Mouse (Mus musculus) hindbrain, embryonic 16.5 days (tissue): ENCODE results near the gene Lgi4. TPM values are rescaled to one million over a fixed set of nuclear protein-coding genes. Genes with fewer than 3 reads are reported as not detected.

ENCODE experiments used
- ATAC-seq: fragments of 200-750 bp; cut with Nextera tagmentation; 2 replicates; pipeline ENCODE4 v1.8.0; 2017; ENCODE audit warnings: moderate TSS enrichment, moderate library complexity
- H3K27ac ChIP-seq: fragments of 300-500 bp; sonication (generic); 2 replicates; pipeline ENCODE4 v1.5.1; 2014; ENCODE audit warnings: low read depth, mild to moderate bottlenecking, control low read depth, low read length, moderate library complexity
- H3K27me3 ChIP-seq: fragments of 300-500 bp; sonication (generic); replicated peaks from 2 replicates; pipeline ENCODE4 v1.6.1; 2014; ENCODE audit warnings: low read length; ENCODE audit not compliant: control insufficient read depth, insufficient read depth
- H3K36me3 ChIP-seq: fragments of 300-500 bp; sonication (generic); 2 replicates; pipeline ENCODE4 v1.6.1; 2014; ENCODE audit warnings: mild to moderate bottlenecking, low read length, moderate library complexity, mixed read lengths; ENCODE audit not compliant: control insufficient read depth, insufficient read depth
- H3K4me1 ChIP-seq: fragments of 300-500 bp; sonication (generic); 2 replicates; pipeline ENCODE4 v1.6.1; 2014; ENCODE audit warnings: low read depth, low read length; ENCODE audit not compliant: control insufficient read depth, insufficient read depth
- H3K4me2 ChIP-seq: fragments of 300-500 bp; sonication (generic); 2 replicates; pipeline ENCODE4 v1.6.1; 2014; ENCODE audit warnings: mild to moderate bottlenecking, low read length, control low read depth, moderate library complexity
- H3K4me3 ChIP-seq: fragments of 300-500 bp; sonication (generic); 2 replicates; pipeline ENCODE4 v1.5.1; 2014; ENCODE audit warnings: mild to moderate bottlenecking, low read length, control low read depth, moderate library complexity
- H3K9ac ChIP-seq: fragments of 300-500 bp; sonication (generic); 2 replicates; pipeline ENCODE4 v1.6.1; 2014; ENCODE audit warnings: low read depth, mild to moderate bottlenecking, control low read depth, low read length, moderate library complexity
- H3K9me3 ChIP-seq: fragments of 300-500 bp; sonication (generic); 2 replicates; pipeline ENCODE4 v1.6.1; 2014; ENCODE audit warnings: mild to moderate bottlenecking, low read length, moderate library complexity; ENCODE audit not compliant: control insufficient read depth
- WGBS: fragments of 180-500 bp; shearing (Covaris S2); extraction: QIAGEN DNeasy Blood & Tissue Kit; methylation state at CpG from one replicate; pipeline ENCODE4 v1.1.7; 2014; 5-methylcytosine and 5-hydroxymethylcytosine counted together
- microRNA-seq: library from miRNA; unstranded; fragments of <30 nt; microRNA quantifications from one replicate; pipeline ENCODE4, GENCODE M21; 2017
- polyA plus RNA-seq: library from polyadenylated mRNA; unstranded; fragments of >200 nt; fragmentation: Nextera tagmentation; extraction: Ambion mirVana; gene quantifications from 2 replicates; pipeline ENCODE4 v1.2.1, GENCODE M21; 2015

Lgi4 gene
- polyA plus RNA-seq, 1 experiment from 2014 or later: 0.65 TPM

GRCm38 (mm10) chr7:31115182-31115581, 56.0 kb downstream of the Lgi4 start, which contains the start of gene Hpn:
Hpn (minus strand) TSS chr7:31115290.
- no peak for ATAC-seq
- Histone ChIP-seq H3K9me3 (no peaks in the 10 kb centered on the region), H3K9ac (peak within 1 kb of the TSS; percentile 43; the same call in 1 of the 2 replicates), H3K27me3 (no peaks in the 10 kb centered on the region; the same call in 1 of the 2 replicates), H3K36me3 (no peaks in the 10 kb centered on the region), H3K4me2 (no peak within 1 kb of the TSS; the same call in 1 of the 2 replicates), H3K27ac (no peak within 1 kb of the TSS), H3K4me3 (no peak within 1 kb of the TSS), H3K4me1 (no peaks in the 10 kb centered on the region)
- WGBS: 26% methylated on average over 12 of the region's 15 CpGs

- Histone ChIP-seq H3K4me3 (no peak overlapping the region), H3K36me3 (no peaks in the 10 kb centered on the region), H3K4me1 (no peaks in the 10 kb centered on the region), H3K27ac (no peak overlapping the region), H3K9me3 (no peaks in the 10 kb centered on the region), H3K9ac (no peak overlapping the region), H3K27me3 (no peaks in the 10 kb centered on the region; the same call in 1 of the 2 replicates), H3K4me2 (no peak overlapping the region)
- 0 out of 2 replicates have a peak, but pooled peaks have one; percentile 21 for ATAC-seq
- WGBS: 29% methylated on average over 17 of the region's 17 CpGs
Observed at GRCm38 (mm10) chr7:31115587-31116043, 56.5 kb downstream of the Lgi4 start.

DNA sequence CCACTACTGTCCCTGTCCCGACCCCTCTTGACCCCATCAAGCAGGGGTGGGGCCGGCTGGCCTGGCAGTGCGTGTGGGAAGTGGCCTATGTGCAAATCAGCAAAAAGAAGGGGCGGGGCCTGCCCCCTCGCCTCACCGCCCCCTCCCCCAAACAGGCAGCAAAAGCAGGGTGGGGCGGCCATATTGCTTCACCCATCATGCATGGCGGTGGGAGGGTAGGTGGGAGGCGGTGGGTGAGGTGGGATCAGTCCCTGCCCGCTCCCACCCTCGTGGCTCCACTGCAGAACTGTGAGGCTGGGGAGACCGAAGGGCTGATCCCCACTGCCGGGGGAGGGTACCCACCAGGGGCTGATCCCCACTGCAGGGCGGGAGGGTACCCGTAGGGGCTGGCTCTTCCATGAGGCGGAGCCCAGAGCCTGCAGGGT, 57.6 kb downstream of the Lgi4 start:
- Histone ChIP-seq H3K4me3 (no peak overlapping the region), H3K4me1 (no peaks in the 10 kb centered on the region), H3K9ac (no peak overlapping the region), H3K36me3 (no peaks in the 10 kb centered on the region), H3K9me3 (no peaks in the 10 kb centered on the region), H3K4me2 (no peak overlapping the region), H3K27me3 (no peaks in the 10 kb centered on the region; the same call in 1 of the 2 replicates), H3K27ac (no peak overlapping the region)
- WGBS: 41% methylated on average over 13 of the region's 16 CpGs
- no peak for ATAC-seq

DNA sequence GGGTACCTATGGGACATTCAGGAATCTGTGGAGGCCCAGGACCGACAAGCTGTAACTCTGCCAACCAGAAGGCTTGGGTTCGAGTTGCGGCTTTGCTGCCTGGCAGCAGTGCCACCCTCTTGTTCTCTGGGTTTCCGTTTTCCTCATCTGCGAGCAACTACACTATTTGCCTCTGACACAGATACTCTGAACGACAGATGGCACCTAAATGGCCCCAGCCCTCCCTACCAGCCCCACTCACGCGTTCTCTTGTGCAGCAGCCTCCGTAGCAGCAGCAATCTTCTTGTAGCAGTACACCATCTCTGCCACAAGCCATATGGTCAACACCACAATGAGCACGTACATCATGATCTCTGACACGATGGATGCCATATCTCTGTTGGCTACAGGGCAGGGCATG, 58.3 kb downstream of the Lgi4 start:
- no peak for ATAC-seq
- WGBS: 80% methylated on average over 11 of the region's 11 CpGs

DNA sequence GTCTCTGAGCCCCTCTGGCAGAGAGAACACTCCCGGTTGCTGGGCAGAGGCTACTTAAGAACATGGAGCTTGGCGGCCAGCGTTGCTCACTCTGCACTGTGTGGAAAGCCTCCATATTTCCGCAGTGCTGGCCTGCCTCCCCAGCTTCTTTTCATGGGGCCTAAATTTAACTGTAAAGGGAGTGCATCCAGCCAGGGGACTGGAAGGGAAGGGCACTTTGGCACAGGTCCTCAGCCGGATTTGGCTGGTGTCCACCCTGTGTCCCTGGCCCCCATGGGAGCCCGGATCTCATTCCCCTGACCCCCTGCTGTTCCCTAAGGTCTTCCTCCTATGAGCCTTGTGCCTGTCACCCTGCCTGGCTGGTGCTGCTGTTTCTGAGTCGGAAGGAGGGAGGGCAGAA, 59.3 kb downstream of the Lgi4 start:
- 64% methylated on average over 7 of the region's 7 CpGs for WGBS
- H3K9me3 ChIP-seq: no peaks in the 10 kb centered on the region
- no peaks in the 10 kb centered on the region for H3K36me3 ChIP-seq
- no peaks in the 10 kb centered on the region for H3K4me1 ChIP-seq
- H3K27me3 ChIP-seq: no peaks in the 10 kb centered on the region; the same call in 1 of the 2 replicates
- H3K4me2 ChIP-seq: no peak overlapping the region
- H3K27ac ChIP-seq: no peak overlapping the region
- no peak overlapping the region for H3K4me3 ChIP-seq
- ATAC-seq: 0 out of 2 replicates have a peak, but pooled peaks have one; percentile 16
- no peak overlapping the region for H3K9ac ChIP-seq

More for the DNA sequence above, 58.3 kb downstream of the Lgi4 start:
- Histone ChIP-seq H3K27me3 (no peaks in the 10 kb centered on the region; the same call in 1 of the 2 replicates), H3K4me2 (no peak overlapping the region), H3K4me3 (no peak overlapping the region), H3K27ac (no peak overlapping the region), H3K36me3 (no peaks in the 10 kb centered on the region), H3K4me1 (no peaks in the 10 kb centered on the region), H3K9me3 (no peaks in the 10 kb centered on the region), H3K9ac (no peak overlapping the region)

DNA sequence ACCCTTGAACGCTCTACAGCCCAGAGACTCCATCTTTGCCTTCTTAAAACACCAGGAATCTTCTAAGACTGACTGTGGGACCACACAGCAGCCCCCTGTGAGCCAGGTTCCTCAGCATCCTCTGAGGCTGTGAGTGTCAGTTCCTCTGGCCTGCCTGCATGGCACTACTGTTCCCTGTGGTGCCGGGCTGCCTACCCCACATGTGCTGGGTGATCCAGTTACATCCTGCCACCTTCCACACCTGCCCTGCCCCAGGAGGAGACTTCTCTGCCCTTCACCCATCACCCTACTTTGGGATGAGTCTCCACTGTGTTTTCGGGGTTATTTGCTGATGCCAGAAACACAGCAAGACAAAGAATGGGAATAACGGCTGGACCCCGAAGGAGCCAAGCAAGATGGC, 60.4 kb downstream of the Lgi4 start:
- Histone ChIP-seq H3K9ac (no peak overlapping the region), H3K9me3 (no peaks in the 10 kb centered on the region), H3K27me3 (peaks cover 2% of the 10 kb centered on the region), H3K4me3 (no peak overlapping the region), H3K4me1 (no peaks in the 10 kb centered on the region), H3K4me2 (no peak overlapping the region), H3K27ac (no peak overlapping the region), H3K36me3 (no peaks in the 10 kb centered on the region)
- 87% methylated on average over 5 of the region's 5 CpGs for WGBS
- ATAC-seq: no peak

Small RNA genes within 50 kb of the gene (microRNA-seq; reads per million reads assigned to microRNA genes)
- not detected for gene Mir7050

Other genes with a start within 250 kb of the Lgi4 start
- gene Ffar2, start 235.6 kb upstream of the Lgi4 start, polyA plus RNA-seq: 0.10 and 0.25 TPM in 2 replicates
- 0.09 and 0.21 TPM in 2 replicates for gene Ffar3, start 203.2 kb upstream of the Lgi4 start, polyA plus RNA-seq
- gene Ffar1, start 197.8 kb upstream of the Lgi4 start, polyA plus RNA-seq: 0.06 TPM in 1 of 2 replicates, not detected in the other
- gene Cd22, start 179.0 kb upstream of the Lgi4 start, polyA plus RNA-seq: 0.26 TPM in 1 of 2 replicates, not detected in the other
- 5.3 and 5.8 TPM in 2 replicates for gene Mag, start 144.5 kb upstream of the Lgi4 start, polyA plus RNA-seq
- gene Hamp2, start 134.7 kb upstream of the Lgi4 start, polyA plus RNA-seq: 0.44 TPM in 1 of 2 replicates, not detected in the other
- gene Hamp, start 115.3 kb upstream of the Lgi4 start, polyA plus RNA-seq: not detected in 2 replicates
- gene Usf2, start 102.5 kb upstream of the Lgi4 start, polyA plus RNA-seq: 25.7 and 27.3 TPM in 2 replicates
- 24.1 and 27.8 TPM in 2 replicates for gene Lsr, start 85.9 kb upstream of the Lgi4 start, polyA plus RNA-seq
- gene Fam187b, start 85.6 kb upstream of the Lgi4 start, polyA plus RNA-seq: 0.63 and 0.82 TPM in 2 replicates
- 24.4 and 32.9 TPM in 2 replicates for gene Fxyd5, start 16.9 kb upstream of the Lgi4 start, polyA plus RNA-seq
- 324 and 417 TPM in 2 replicates for gene Fxyd7, start 7.9 kb upstream of the Lgi4 start, polyA plus RNA-seq
- gene Fxyd1, start 2.1 kb upstream of the Lgi4 start, polyA plus RNA-seq: 69.4 and 89.9 TPM in 2 replicates
- gene Fxyd3, start 17.4 kb downstream of the Lgi4 start, polyA plus RNA-seq: 0.43 and 0.95 TPM in 2 replicates
- 0.61 and 0.75 TPM in 2 replicates for gene Hpn, start 55.9 kb downstream of the Lgi4 start, polyA plus RNA-seq
- 19.0 TPM in 2 replicates for gene Scn1b, start 67.7 kb downstream of the Lgi4 start, polyA plus RNA-seq
- gene Gramd1a, start 96.6 kb downstream of the Lgi4 start, polyA plus RNA-seq: 203 and 222 TPM in 2 replicates
- gene Scgb2b2, start 231.2 kb downstream of the Lgi4 start, polyA plus RNA-seq: not detected in 2 replicates
- gene Scgb1b2, start 232.5 kb downstream of the Lgi4 start, polyA plus RNA-seq: not detected in 2 replicates